8 mouse cellular contexts compared by ENCODE assay signal in the genomic region with DNA sequence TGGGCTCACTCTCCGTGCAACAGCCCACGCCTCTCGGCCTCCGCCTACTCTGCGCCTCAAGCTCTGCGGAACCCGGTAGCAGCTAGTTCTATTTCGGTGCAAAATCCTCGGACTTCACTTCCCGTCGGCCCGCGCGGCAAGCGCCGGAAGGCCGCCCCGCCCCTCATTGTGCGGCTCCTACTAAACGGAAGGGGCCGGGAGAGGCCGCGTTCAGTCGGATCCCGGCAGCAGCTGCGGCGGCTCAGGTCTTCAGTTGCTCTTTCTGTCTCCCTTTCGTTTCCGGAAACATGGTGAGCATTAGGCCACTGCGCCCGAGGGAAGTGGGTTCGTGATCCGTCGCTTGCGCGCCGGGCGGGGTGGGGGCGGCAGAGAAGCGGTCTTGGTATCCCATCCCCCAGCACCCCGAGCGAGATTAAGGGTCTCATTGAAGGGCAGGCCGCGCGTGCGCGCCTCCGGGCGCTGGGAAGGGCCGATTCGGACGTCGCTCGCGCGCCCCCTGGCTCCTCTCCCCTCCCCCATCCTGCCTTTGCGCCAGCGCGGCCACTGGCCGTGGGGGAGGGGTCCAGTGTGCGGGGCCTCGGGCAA. TPM values are rescaled to one million over a fixed set of nuclear protein-coding genes. Genes with fewer than 3 reads are reported as not detected.
DNase-seq lines count a peak whose midpoint lies in the region; ATAC-seq lines count a peak whose summit lies in the region.

TSS of gene Cfl1 (plus strand) at position 143 of the 585 bp plus-strand sequence.

- ATAC-seq in hindbrain, embryonic 11.5 days (ENCODE audit: low FRiP score) = peak; percentile 67

- peak within 1 kb of the TSS; percentile 99 for H3K4me3 ChIP-seq in hindbrain, embryonic 11.5 days (ENCODE audit: low read depth, low read length)

- peak; percentile 92 for DNase-seq in MN1 (ENCODE audit: low spot score)
- DNase-seq in cerebellum, adult 9-10 months = peak; percentile 94
- DNase-seq in frontal cortex, adult 2 months (ENCODE audit: extremely low spot score in 1 of 2, low spot score in 1 of 2) = peak; percentile 92 to 97
- DNase-seq in hindbrain, embryonic 11.5 days (ENCODE audit: low spot score) = peak; percentile 96
- peak; percentile 89 to 94 for DNase-seq in layer of hippocampus, postnatal 10 days (ENCODE audit: low spot score in 2 of 2)
- peak; percentile 98 for DNase-seq in lung, postnatal 10 days
- peak; percentile 95 for DNase-seq in ovary, postnatal 36 days (ENCODE audit: low spot score)
- peak; percentile 96 for DNase-seq in thymus, postnatal 25 days

- under 1% methylated on average over 61 of the region's 62 CpGs for WGBS in hindbrain, embryonic 11.5 days

- H3K27me3 ChIP-seq in hindbrain, embryonic 11.5 days (ENCODE audit: control insufficient read depth, insufficient read depth, low read length) = no peaks in the 10 kb centered on the region

- H3K9ac ChIP-seq in hindbrain, embryonic 11.5 days (ENCODE audit: low read depth, low read length) = peak within 1 kb of the TSS; percentile 97

- H3K36me3 ChIP-seq in hindbrain, embryonic 11.5 days (ENCODE audit: control insufficient read depth, insufficient read depth, low read length) = peaks cover 10% of the 10 kb centered on the region; the same call in 1 of the 2 replicates

- H3K27ac ChIP-seq in hindbrain, embryonic 11.5 days (ENCODE audit: low read depth, low read length) = peak within 1 kb of the TSS; percentile 98

- H3K4me1 ChIP-seq in hindbrain, embryonic 11.5 days (replicated peaks; ENCODE audit: control insufficient read depth, insufficient read depth, low read length) = peaks cover 8% of the 10 kb centered on the region

- no peaks in the 10 kb centered on the region for H3K9me3 ChIP-seq in hindbrain, embryonic 11.5 days (ENCODE audit: control insufficient read depth, low read length)

- H3K4me2 ChIP-seq in hindbrain, embryonic 11.5 days (replicated peaks; ENCODE audit: low read depth, low read length) = peak within 1 kb of the TSS; percentile 85

RNA-seq across cellular contexts. Expression of gene Cfl1, which starts in this region (rescaled TPM):
- 1,335 and 1,444 TPM in 2 replicates for polyA plus RNA-seq in frontal cortex, adult 2 months (2012; rRNA removed)
- 3,904 and 4,056 TPM in 2 replicates for polyA plus RNA-seq in hindbrain, embryonic 11.5 days (2014; fragmentation: Nextera tagmentation; extraction: Ambion mirVana)
- 1,000 to 10,000 TPM; 1,802 to 1,826 TPM for total RNA-seq in layer of hippocampus, postnatal 10 days (2021)

Comparison
In these comparisons a context has a peak if more than half of its experiments do, and no peak if none do; other contexts are left out.
1. Peak in every context shown above with its lines: DNase-seq, ATAC-seq, H3K4me3 ChIP-seq and H3K27ac ChIP-seq.